Mouse (Mus musculus): ENCODE data around the gene Mlip. TPM values are rescaled to one million over a fixed set of nuclear protein-coding genes. Genes with fewer than 3 reads are reported as not detected.

The Mlip gene
- polyA plus RNA-seq, 1 experiment from 2014 or later, result 113 TPM

DNA sequence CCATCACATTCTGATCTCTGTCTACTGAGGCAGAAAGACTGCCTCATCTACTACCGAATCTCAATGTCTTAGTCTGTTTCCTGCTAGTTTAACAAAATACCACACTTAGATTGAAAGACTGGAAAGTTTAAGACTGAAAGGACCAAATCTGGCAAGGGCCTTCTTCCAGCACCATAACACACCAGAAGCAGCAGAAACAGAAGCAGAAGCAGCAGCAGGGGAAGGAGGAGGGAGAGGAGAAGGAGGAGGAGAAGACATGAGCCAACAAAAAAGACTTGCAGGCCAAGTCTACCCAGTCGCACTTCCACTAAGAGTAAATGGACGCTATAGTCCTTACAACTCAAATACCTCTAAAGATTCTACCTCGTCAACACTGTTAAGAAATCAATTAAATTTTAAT lies 80.0 kb downstream of the Mlip start:
- Histone ChIP-seq H3K36me3 (ENCODE audit: control insufficient read depth, insufficient read depth, low read length) (no peaks in the 10 kb centered on the region), H3K27ac (replicated peaks in 1 of 2; ENCODE audit: control insufficient read depth in 1 of 2, insufficient read depth in 1 of 2, low read depth in 2 of 2, low read length in 2 of 2) (no peak overlapping the region), H3K9me3 (ENCODE audit: control insufficient read depth, low read length) (no peaks in the 10 kb centered on the region), H3K27me3 (ENCODE audit: control insufficient read depth, insufficient read depth, low read length) (no peaks in the 10 kb centered on the region), H3K4me1 (ENCODE audit: control insufficient read depth in 2 of 2, insufficient read depth in 2 of 2, low read length in 2 of 2) (peaks cover 9 to 12% of the 10 kb centered on the region in 2 experiments), H3K9ac (ENCODE audit: low read length) (no peak overlapping the region), H3K4me3 (ENCODE audit: control insufficient read depth in 1 of 2, insufficient read depth in 1 of 2, low read depth in 1 of 2, low read length in 2 of 2) (no peak overlapping the region), H3K4me2 (ENCODE audit: low read length) (no peak overlapping the region)
- 91% methylated on average over 4 of the region's 4 CpGs for WGBS
- no peak for ATAC-seq (ENCODE audit: insufficient number of reproducible peaks, insufficient read depth, low FRiP score, low read depth)

DNA sequence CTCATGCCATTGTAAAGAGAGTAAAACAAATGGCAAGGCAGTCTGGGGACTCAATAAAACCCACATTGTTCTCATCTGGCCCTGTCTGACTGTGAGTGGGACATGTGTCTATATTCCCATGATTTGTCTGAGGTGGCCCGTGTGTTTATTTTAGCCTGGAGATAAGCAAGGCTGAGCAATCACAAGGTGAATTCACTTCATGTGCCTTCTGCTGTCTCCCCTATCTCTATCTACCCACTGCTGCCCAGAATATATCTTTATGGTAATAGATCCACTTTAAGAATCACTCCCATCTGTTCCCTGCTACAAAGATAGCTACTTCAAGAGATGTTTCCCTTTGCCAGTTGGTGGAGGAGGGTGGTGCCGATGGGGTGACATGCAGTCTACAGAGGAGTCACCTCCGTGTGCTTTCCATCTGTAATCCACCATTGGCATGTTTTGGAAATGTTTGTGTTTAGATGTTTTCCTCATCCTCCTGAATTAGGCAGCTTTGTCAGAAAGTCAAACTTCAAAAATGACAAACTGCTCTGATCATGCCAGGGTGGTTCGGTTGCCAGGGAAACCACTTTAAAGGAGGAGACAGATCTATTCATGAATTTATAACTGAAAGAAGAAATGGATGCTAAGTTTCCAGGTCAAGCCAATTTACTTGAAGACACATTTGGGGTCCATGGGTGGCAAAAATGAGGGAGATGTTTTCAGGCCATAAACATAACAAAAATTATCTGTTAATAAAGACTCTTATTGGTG lies 87.3 kb downstream of the Mlip start:
- H3K4me2 ChIP-seq (ENCODE audit: low read length), result no peak overlapping the region
- no peak overlapping the region for H3K9ac ChIP-seq (ENCODE audit: low read length)
- no peaks in the 10 kb centered on the region for H3K36me3 ChIP-seq (ENCODE audit: control insufficient read depth, insufficient read depth, low read length)
- H3K4me1 ChIP-seq (ENCODE audit: control insufficient read depth in 2 of 2, insufficient read depth in 2 of 2, low read length in 2 of 2), result peaks cover 3 to 8% of the 10 kb centered on the region in 2 experiments; a peak in 3 of 4 replicates
- 38% methylated on average over 4 of the region's 4 CpGs for WGBS
- H3K27me3 ChIP-seq (ENCODE audit: control insufficient read depth, insufficient read depth, low read length), result no peaks in the 10 kb centered on the region
- H3K9me3 ChIP-seq (ENCODE audit: control insufficient read depth, low read length), result no peaks in the 10 kb centered on the region
- H3K27ac ChIP-seq (replicated peaks in 1 of 2; ENCODE audit: control insufficient read depth in 1 of 2, insufficient read depth in 1 of 2, low read depth in 2 of 2, low read length in 2 of 2), result peak overlapping the region in 1 of 2 experiments; percentile 7; a peak in 2 of 4 replicates
- ATAC-seq (ENCODE audit: insufficient number of reproducible peaks, insufficient read depth, low FRiP score, low read depth), result no peak
- no peak overlapping the region for H3K4me3 ChIP-seq (ENCODE audit: control insufficient read depth in 1 of 2, insufficient read depth in 1 of 2, low read depth in 1 of 2, low read length in 2 of 2)

DNA sequence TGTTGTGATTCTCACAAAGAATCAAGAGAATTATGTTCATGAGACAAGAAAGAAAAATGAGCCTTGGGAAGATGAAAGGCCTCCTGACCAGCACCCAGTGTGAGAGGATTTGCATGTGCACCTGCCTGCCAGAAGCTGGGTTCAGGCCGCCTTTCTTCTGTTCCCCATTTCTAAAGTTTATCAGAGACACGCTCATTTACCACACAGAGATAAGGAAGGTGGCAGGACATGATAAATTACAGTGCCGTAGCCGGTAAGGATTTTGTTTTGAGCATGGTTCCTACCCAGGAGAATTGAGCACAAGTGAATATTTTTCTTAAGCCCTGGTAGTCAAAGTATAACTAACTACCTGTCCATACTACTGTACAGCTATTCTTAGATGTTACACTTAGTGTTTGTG lies 93.7 kb downstream of the Mlip start:
- H3K36me3 ChIP-seq (ENCODE audit: control insufficient read depth, insufficient read depth, low read length), result no peaks in the 10 kb centered on the region
- H3K9me3 ChIP-seq (ENCODE audit: control insufficient read depth, low read length), result no peaks in the 10 kb centered on the region
- H3K4me1 ChIP-seq (ENCODE audit: control insufficient read depth in 2 of 2, insufficient read depth in 2 of 2, low read length in 2 of 2), result peaks cover 0 to 6% of the 10 kb centered on the region in 2 experiments; a peak in 2 of 4 replicates
- no peak overlapping the region for H3K9ac ChIP-seq (ENCODE audit: low read length)
- H3K4me3 ChIP-seq (ENCODE audit: control insufficient read depth in 1 of 2, insufficient read depth in 1 of 2, low read depth in 1 of 2, low read length in 2 of 2), result no peak overlapping the region
- H3K27me3 ChIP-seq (ENCODE audit: control insufficient read depth, insufficient read depth, low read length), result no peaks in the 10 kb centered on the region
- ATAC-seq (ENCODE audit: insufficient number of reproducible peaks, insufficient read depth, low FRiP score, low read depth), result no peak
- no peak overlapping the region for H3K27ac ChIP-seq (replicated peaks in 1 of 2; ENCODE audit: control insufficient read depth in 1 of 2, insufficient read depth in 1 of 2, low read depth in 2 of 2, low read length in 2 of 2)
- no peak overlapping the region for H3K4me2 ChIP-seq (ENCODE audit: low read length)
- 19% methylated on average over 4 of the region's 4 CpGs for WGBS

DNA sequence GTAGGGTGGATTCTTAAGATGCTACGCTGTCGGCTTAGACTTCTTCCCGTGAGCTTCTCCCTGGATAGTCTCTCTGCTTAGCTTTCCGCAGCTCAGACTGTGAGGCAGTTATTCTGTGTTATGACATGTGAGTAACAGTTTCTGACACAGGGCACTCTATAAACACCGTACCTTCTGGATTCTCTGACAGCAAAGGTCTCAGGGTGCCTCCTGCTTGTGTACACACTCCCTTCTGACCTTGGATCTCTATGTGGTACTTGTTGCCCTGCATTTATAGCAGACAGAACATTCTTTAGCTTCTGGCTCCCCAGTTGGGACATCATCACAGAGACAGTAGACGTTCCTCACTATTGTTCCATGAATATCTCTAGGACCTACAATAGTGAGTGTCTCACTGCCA lies 94.5 kb downstream of the Mlip start:
- Histone ChIP-seq H3K4me1 (ENCODE audit: control insufficient read depth in 2 of 2, insufficient read depth in 2 of 2, low read length in 2 of 2) (peaks cover 0 to 6% of the 10 kb centered on the region in 2 experiments; a peak in 2 of 4 replicates), H3K4me3 (ENCODE audit: control insufficient read depth in 1 of 2, insufficient read depth in 1 of 2, low read depth in 1 of 2, low read length in 2 of 2) (no peak overlapping the region), H3K9me3 (ENCODE audit: control insufficient read depth, low read length) (no peaks in the 10 kb centered on the region), H3K9ac (ENCODE audit: low read length) (no peak overlapping the region), H3K36me3 (ENCODE audit: control insufficient read depth, insufficient read depth, low read length) (no peaks in the 10 kb centered on the region), H3K27ac (replicated peaks in 1 of 2; ENCODE audit: control insufficient read depth in 1 of 2, insufficient read depth in 1 of 2, low read depth in 2 of 2, low read length in 2 of 2) (no peak overlapping the region), H3K27me3 (ENCODE audit: control insufficient read depth, insufficient read depth, low read length) (no peaks in the 10 kb centered on the region), H3K4me2 (ENCODE audit: low read length) (no peak overlapping the region)
- ATAC-seq (ENCODE audit: insufficient number of reproducible peaks, insufficient read depth, low FRiP score, low read depth), result no peak
- WGBS, result 72% methylated on average over 6 of the region's 6 CpGs

DNA sequence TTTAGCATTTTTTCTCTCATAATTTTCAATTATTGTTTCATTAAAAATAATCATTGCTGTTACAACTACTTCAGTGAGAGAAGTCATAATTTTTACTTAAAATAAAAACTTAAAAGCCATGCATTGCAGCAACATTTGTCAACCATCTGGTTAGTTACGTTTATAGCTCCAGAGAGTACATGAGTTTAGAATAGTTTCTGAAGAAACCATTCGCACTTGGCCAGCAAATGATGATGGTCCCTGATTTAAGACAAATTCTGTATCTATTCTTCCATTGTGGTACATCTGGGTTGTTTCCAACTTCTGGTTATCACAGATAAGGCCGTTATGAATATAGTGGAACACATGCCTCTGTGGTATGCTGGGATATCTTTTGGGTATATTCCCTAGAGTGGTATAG lies 98.3 kb downstream of the Mlip start:
- no peak for ATAC-seq (ENCODE audit: insufficient number of reproducible peaks, insufficient read depth, low FRiP score, low read depth)
- Histone ChIP-seq H3K27me3 (ENCODE audit: control insufficient read depth, insufficient read depth, low read length) (no peaks in the 10 kb centered on the region), H3K4me3 (ENCODE audit: control insufficient read depth in 1 of 2, insufficient read depth in 1 of 2, low read depth in 1 of 2, low read length in 2 of 2) (no peak overlapping the region), H3K4me1 (ENCODE audit: control insufficient read depth in 2 of 2, insufficient read depth in 2 of 2, low read length in 2 of 2) (peaks cover 0 to 6% of the 10 kb centered on the region in 2 experiments; a peak in 3 of 4 replicates), H3K27ac (replicated peaks in 1 of 2; ENCODE audit: control insufficient read depth in 1 of 2, insufficient read depth in 1 of 2, low read depth in 2 of 2, low read length in 2 of 2) (no peak overlapping the region), H3K9me3 (ENCODE audit: control insufficient read depth, low read length) (no peaks in the 10 kb centered on the region), H3K36me3 (ENCODE audit: control insufficient read depth, insufficient read depth, low read length) (peaks cover under 1% of the 10 kb centered on the region; the same call in 1 of the 2 replicates), H3K4me2 (ENCODE audit: low read length) (no peak overlapping the region), H3K9ac (ENCODE audit: low read length) (no peak overlapping the region)
- 83% methylated on average over 3 of the region's 3 CpGs for WGBS

DNA sequence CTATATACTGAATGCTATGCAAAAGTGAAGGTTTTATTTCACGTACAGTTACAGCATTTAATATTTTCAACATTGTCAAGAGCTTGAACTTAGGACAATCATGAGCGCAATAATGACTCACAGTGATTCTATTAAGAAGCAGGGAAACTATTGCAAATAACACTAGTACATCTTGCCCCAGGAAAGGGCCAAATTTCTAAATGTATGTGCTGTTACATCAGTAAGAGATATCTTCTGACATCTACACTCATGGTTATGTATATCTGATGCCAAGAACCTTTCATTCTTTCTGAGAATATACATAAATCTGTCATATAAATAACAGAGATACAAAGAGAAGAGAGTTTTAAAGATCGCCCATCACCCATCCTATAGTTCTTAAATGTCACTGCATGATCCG lies 100.0 kb downstream of the Mlip start:
- no peak for ATAC-seq (ENCODE audit: insufficient number of reproducible peaks, insufficient read depth, low FRiP score, low read depth)

DNA sequence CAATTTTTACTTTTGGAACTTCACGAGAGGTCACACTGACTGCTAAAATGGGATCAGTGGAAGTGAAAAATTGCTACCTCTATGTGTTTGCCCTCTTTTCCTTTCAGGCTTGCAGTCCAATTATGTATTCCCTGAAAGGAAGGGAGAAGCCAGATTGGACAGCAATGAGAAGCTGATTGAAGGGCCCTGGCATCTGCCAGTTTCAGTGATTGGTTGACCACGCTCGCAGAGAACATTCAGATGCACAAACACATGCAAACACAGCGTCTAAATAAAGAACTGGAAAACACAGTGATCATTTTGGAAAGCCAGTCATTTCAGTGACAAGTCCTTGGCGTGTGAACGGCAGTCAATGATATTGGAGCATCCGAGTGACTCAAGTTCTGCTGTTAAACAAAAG lies 100.6 kb downstream of the Mlip start:
- Histone ChIP-seq H3K4me3 (ENCODE audit: control insufficient read depth in 1 of 2, insufficient read depth in 1 of 2, low read depth in 1 of 2, low read length in 2 of 2) (no peak overlapping the region), H3K4me1 (ENCODE audit: control insufficient read depth in 2 of 2, insufficient read depth in 2 of 2, low read length in 2 of 2) (no peaks in the 10 kb centered on the region; a peak in 1 of 4 replicates), H3K36me3 (ENCODE audit: control insufficient read depth, insufficient read depth, low read length) (peaks cover 5% of the 10 kb centered on the region; the same call in 1 of the 2 replicates), H3K9ac (ENCODE audit: low read length) (no peak overlapping the region), H3K27ac (replicated peaks in 1 of 2; ENCODE audit: control insufficient read depth in 1 of 2, insufficient read depth in 1 of 2, low read depth in 2 of 2, low read length in 2 of 2) (no peak overlapping the region), H3K4me2 (ENCODE audit: low read length) (no peak overlapping the region), H3K27me3 (ENCODE audit: control insufficient read depth, insufficient read depth, low read length) (no peaks in the 10 kb centered on the region), H3K9me3 (ENCODE audit: control insufficient read depth, low read length) (0 out of 2 replicates have a peak, but pooled peaks cover 3% of the 10 kb centered on the region)
- WGBS, result 62% methylated on average over 7 of the region's 7 CpGs
- no peak for ATAC-seq (ENCODE audit: insufficient number of reproducible peaks, insufficient read depth, low FRiP score, low read depth)

More for the DNA sequence above, 100.0 kb downstream of the Mlip start:
- Histone ChIP-seq H3K27ac (replicated peaks in 1 of 2; ENCODE audit: control insufficient read depth in 1 of 2, insufficient read depth in 1 of 2, low read depth in 2 of 2, low read length in 2 of 2) (no peak overlapping the region), H3K4me2 (ENCODE audit: low read length) (no peak overlapping the region), H3K36me3 (ENCODE audit: control insufficient read depth, insufficient read depth, low read length) (peaks cover 5% of the 10 kb centered on the region; the same call in 1 of the 2 replicates), H3K4me3 (ENCODE audit: control insufficient read depth in 1 of 2, insufficient read depth in 1 of 2, low read depth in 1 of 2, low read length in 2 of 2) (no peak overlapping the region), H3K9me3 (ENCODE audit: control insufficient read depth, low read length) (0 out of 2 replicates have a peak, but pooled peaks cover 3% of the 10 kb centered on the region), H3K4me1 (ENCODE audit: control insufficient read depth in 2 of 2, insufficient read depth in 2 of 2, low read length in 2 of 2) (no peaks in the 10 kb centered on the region; a peak in 1 of 4 replicates), H3K9ac (ENCODE audit: low read length) (no peak overlapping the region), H3K27me3 (ENCODE audit: control insufficient read depth, insufficient read depth, low read length) (no peaks in the 10 kb centered on the region)
- 94% methylated on average over 4 of the region's 4 CpGs for WGBS

Data from heart, embryonic 14.5 days (tissue).